Mouse (Mus musculus): ENCODE measurements at regions not wholly inside any gene's neighbourhood (a gene's known extent, or its start where the extent isn't known, plus 50 kb on each side); places are given as distances from the start of the nearest gene placed in this dataset.

GRCm38 (mm10) chr16:7892799-7893198, 532.1 kb downstream of the Tmem114 start:
- DNase-seq (ENCODE audit: extremely low spot score, low spot score) = no peak

- no peak for DNase-seq (ENCODE audit: extremely low spot score, low spot score)
Observed at GRCm38 (mm10) chr16:7863406-7863805, 561.5 kb downstream of the Tmem114 start.

GRCm38 (mm10) chr16:7839139-7839538, 585.8 kb downstream of the Tmem114 start:
- no peak for DNase-seq (ENCODE audit: extremely low spot score, low spot score)

GRCm38 (mm10) chr16:7831142-7831541, 593.8 kb downstream of the Tmem114 start:
- peak; percentile 16 for DNase-seq (ENCODE audit: extremely low spot score, low spot score)

GRCm38 (mm10) chr16:7829939-7830650, 594.8 kb downstream of the Tmem114 start:
- DNase-seq (ENCODE audit: extremely low spot score, low spot score) = no peak

- DNase-seq (ENCODE audit: extremely low spot score, low spot score) = no peak
Observed at GRCm38 (mm10) chr16:7801161-7801560, 623.8 kb downstream of the Tmem114 start.

- no peak for DNase-seq (ENCODE audit: extremely low spot score, low spot score)
Observed at GRCm38 (mm10) chr16:7797176-7797786, 627.7 kb downstream of the Tmem114 start.

- DNase-seq (ENCODE audit: extremely low spot score, low spot score) = no peak
Observed at GRCm38 (mm10) chr16:7795561-7795960, 629.4 kb downstream of the Tmem114 start.

- no peak for DNase-seq (ENCODE audit: extremely low spot score, low spot score)
Observed at GRCm38 (mm10) chr16:7792521-7792920, 632.4 kb downstream of the Tmem114 start.

GRCm38 (mm10) chr16:7790260-7790659, 634.7 kb downstream of the Tmem114 start:
- DNase-seq (ENCODE audit: extremely low spot score, low spot score) = no peak

- DNase-seq (ENCODE audit: extremely low spot score, low spot score) = no peak
Observed at GRCm38 (mm10) chr16:7788209-7788608, 636.7 kb downstream of the Tmem114 start.

- DNase-seq (ENCODE audit: extremely low spot score, low spot score) = no peak
Observed at GRCm38 (mm10) chr16:7781506-7781905, 643.4 kb downstream of the Tmem114 start.

- DNase-seq (ENCODE audit: extremely low spot score, low spot score) = no peak
Observed at GRCm38 (mm10) chr16:7775635-7776034, 649.3 kb downstream of the Tmem114 start.

- no peak for DNase-seq (ENCODE audit: extremely low spot score, low spot score)
Observed at GRCm38 (mm10) chr16:7768433-7768832, 656.5 kb downstream of the Tmem114 start.

- DNase-seq (ENCODE audit: extremely low spot score, low spot score) = no peak
Observed at GRCm38 (mm10) chr16:7767691-7768090, 657.2 kb downstream of the Tmem114 start.

GRCm38 (mm10) chr16:7764383-7764782, 660.6 kb downstream of the Tmem114 start:
- DNase-seq (ENCODE audit: extremely low spot score, low spot score) = peak; percentile 21

- no peak for DNase-seq (ENCODE audit: extremely low spot score, low spot score)
Observed at GRCm38 (mm10) chr16:7728186-7728585, 696.8 kb downstream of the Tmem114 start.

- no peak for DNase-seq (ENCODE audit: extremely low spot score, low spot score)
Observed at GRCm38 (mm10) chr16:7725225-7725624, 699.7 kb downstream of the Tmem114 start.

GRCm38 (mm10) chr16:7701471-7701870, 723.5 kb downstream of the Tmem114 start:
- no peak for DNase-seq (ENCODE audit: extremely low spot score, low spot score)

- no peak for DNase-seq (ENCODE audit: extremely low spot score, low spot score)
Observed at GRCm38 (mm10) chr16:7685484-7685883, 739.5 kb downstream of the Tmem114 start.

GRCm38 (mm10) chr16:7666096-7666495, 758.8 kb downstream of the Tmem114 start:
- no peak for DNase-seq (ENCODE audit: extremely low spot score, low spot score)

- DNase-seq (ENCODE audit: extremely low spot score, low spot score) = no peak
Observed at GRCm38 (mm10) chr16:7658133-7658532, 766.8 kb downstream of the Tmem114 start.

- no peak for DNase-seq (ENCODE audit: extremely low spot score, low spot score)
Observed at GRCm38 (mm10) chr16:7654451-7654850, 770.5 kb downstream of the Tmem114 start.
